Mouse (Mus musculus) olfactory bulb, adult 2 months (tissue): Measurements from ENCODE around the gene Atp5d.

Source experiments
- CTCF ChIP-seq: fragments of 200-500 bp; IDR thresholded peaks from 2 replicates; pipeline ENCODE4 v1.5.1; 2012; ENCODE audit warnings: low read depth, mild to moderate bottlenecking, low read length, moderate library complexity; ENCODE audit not compliant: insufficient read depth
- POLR2A ChIP-seq: fragments of 200-500 bp; IDR thresholded peaks from 2 replicates; pipeline ENCODE4 v1.6.1; 2012; ENCODE audit warnings: mild to moderate bottlenecking, low read depth, low read length, moderate library complexity; ENCODE audit not compliant: insufficient read depth

- no peak for TF ChIP-seq CTCF
- TF ChIP-seq POLR2A = no peak
Observed at GRCm38 (mm10) chr10:80094684-80095083, 43.7 kb upstream of the Atp5d start.
